Mouse (Mus musculus): ENCODE data around the gene Prdx6. TPM values are rescaled to one million over a fixed set of nuclear protein-coding genes. Genes with fewer than 3 reads are reported as not detected.

Gene Prdx6
- polyA plus RNA-seq, 1 experiment from 2014 or later = 220 TPM

DNA sequence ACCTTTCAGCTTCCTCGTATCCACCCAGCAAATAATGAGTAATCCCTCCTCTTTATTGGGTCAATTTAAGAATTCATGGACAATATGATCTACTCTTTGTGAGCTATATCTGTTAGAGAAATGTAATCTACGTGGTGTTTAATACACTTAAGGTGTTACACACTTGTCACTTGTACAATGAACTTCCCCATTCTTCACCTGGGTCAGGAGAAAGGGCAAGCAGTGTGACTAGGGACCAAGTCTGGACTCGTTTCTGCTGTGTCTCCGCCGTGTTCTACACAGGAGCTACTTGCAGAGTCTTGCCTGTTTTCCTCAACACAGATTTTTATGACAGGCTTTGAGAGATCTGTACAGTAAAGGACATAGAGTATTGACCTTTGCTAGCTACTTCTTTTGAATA is 13.9 kb upstream of the Prdx6 start:
- no peaks in the 10 kb centered on the region for H3K9me3 ChIP-seq
- 88% methylated on average over 5 of the region's 5 CpGs for WGBS
- H3K9ac ChIP-seq = no peak overlapping the region
- no peaks in the 10 kb centered on the region for H3K36me3 ChIP-seq
- ATAC-seq (ENCODE audit: low read depth) = no peak
- no peak overlapping the region for H3K27ac ChIP-seq (replicated peaks)
- no peaks in the 10 kb centered on the region for H3K4me1 ChIP-seq (replicated peaks)
- H3K4me2 ChIP-seq = no peak overlapping the region
- no peaks in the 10 kb centered on the region for H3K27me3 ChIP-seq
- H3K4me3 ChIP-seq = no peak overlapping the region

DNA sequence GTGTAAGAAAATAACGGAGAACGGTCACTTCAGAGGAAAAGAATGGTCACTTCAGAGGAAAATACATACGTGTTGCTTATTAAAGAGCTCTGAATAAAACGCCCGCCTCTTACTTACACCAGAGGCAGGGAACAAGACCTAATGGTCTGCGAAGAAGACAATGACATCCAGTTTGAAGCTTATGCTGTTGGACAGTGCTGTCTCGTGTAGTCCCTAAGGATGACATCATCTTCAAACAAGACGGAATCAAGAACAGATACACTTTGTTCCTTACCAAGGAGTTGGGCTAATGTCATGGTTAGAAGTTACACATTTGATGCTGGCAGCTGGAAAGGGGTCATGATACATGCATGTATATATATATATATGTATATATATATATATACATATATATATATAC is 12.6 kb upstream of the Prdx6 start:
- H3K27me3 ChIP-seq = no peaks in the 10 kb centered on the region
- WGBS = 87% methylated on average over 8 of the region's 8 CpGs
- no peaks in the 10 kb centered on the region for H3K4me1 ChIP-seq (replicated peaks)
- no peak overlapping the region for H3K4me2 ChIP-seq
- no peak overlapping the region for H3K9ac ChIP-seq
- no peak for ATAC-seq (ENCODE audit: low read depth)
- H3K4me3 ChIP-seq = no peak overlapping the region
- H3K36me3 ChIP-seq = no peaks in the 10 kb centered on the region
- no peak overlapping the region for H3K27ac ChIP-seq (replicated peaks)
- no peaks in the 10 kb centered on the region for H3K9me3 ChIP-seq

DNA sequence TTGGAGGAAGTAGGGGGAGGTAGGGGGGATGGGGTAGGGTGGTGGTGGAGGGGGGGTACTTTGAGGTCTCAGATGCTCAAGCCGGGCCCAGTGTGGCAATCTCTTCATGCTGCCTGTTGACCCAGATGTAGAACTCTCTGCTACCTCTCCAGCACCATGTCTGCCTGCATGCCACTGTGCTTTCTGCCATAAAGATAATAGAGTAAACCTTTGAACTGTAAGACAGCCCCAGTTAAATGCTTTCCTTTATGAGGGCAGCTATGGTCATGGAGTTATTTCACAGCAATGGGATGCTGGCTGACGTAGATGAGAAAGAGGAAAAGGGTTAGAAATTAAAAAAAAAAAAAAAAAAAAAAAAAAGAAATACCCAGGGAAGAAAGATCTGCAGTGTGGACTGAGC is 11.5 kb upstream of the Prdx6 start:
- Histone ChIP-seq H3K27me3 (no peaks in the 10 kb centered on the region), H3K36me3 (no peaks in the 10 kb centered on the region), H3K9me3 (no peaks in the 10 kb centered on the region), H3K9ac (no peak overlapping the region), H3K4me1 (replicated peaks) (no peaks in the 10 kb centered on the region), H3K4me2 (no peak overlapping the region), H3K27ac (replicated peaks) (no peak overlapping the region), H3K4me3 (no peak overlapping the region)
- ATAC-seq (ENCODE audit: low read depth) = no peak
- 90% methylated on average over 2 of the region's 2 CpGs for WGBS

DNA sequence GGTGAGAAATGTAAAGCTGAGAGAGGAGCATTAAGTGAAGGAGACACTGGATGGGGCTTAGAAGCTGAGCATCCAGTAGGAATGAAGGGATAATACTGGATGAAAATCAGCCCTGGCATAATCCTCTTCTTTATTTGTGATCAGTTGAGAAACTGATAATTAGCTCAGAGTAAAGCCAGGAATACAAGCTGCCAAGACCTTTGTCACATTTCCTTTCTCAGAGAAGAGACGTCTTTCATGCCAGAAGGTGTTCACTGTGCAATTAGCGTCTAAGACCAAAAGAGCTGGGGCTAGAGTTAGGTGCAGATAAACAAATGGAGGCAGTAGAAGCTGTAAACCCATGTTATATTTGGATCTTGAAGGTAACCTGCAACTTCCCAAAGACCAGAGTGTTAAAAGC is 9.7 kb upstream of the Prdx6 start:
- H3K4me1 ChIP-seq (replicated peaks) = no peaks in the 10 kb centered on the region
- no peaks in the 10 kb centered on the region for H3K27me3 ChIP-seq
- H3K27ac ChIP-seq (replicated peaks) = no peak overlapping the region
- 76% methylated on average over 2 of the region's 2 CpGs for WGBS
- H3K4me3 ChIP-seq = no peak overlapping the region
- no peaks in the 10 kb centered on the region for H3K9me3 ChIP-seq
- H3K9ac ChIP-seq = no peak overlapping the region
- H3K36me3 ChIP-seq = no peaks in the 10 kb centered on the region
- no peak overlapping the region for H3K4me2 ChIP-seq
- ATAC-seq (ENCODE audit: low read depth) = no peak

- H3K27me3 ChIP-seq = no peaks in the 10 kb centered on the region
- H3K9me3 ChIP-seq = no peaks in the 10 kb centered on the region
- 80% methylated on average over 5 of the region's 6 CpGs for WGBS
- H3K36me3 ChIP-seq = no peaks in the 10 kb centered on the region
- H3K9ac ChIP-seq = no peak overlapping the region
- no peak overlapping the region for H3K4me3 ChIP-seq
- no peak overlapping the region for H3K4me2 ChIP-seq
- no peak overlapping the region for H3K27ac ChIP-seq (replicated peaks)
- no peak for ATAC-seq (ENCODE audit: low read depth)
- no peaks in the 10 kb centered on the region for H3K4me1 ChIP-seq (replicated peaks)
Observed at GRCm38 (mm10) chr1:161259142-161259541, 8.1 kb upstream of the Prdx6 start.

GRCm38 (mm10) chr1:161258331-161258730 is 7.3 kb upstream of the Prdx6 start:
- WGBS = 96% methylated on average over 2 of the region's 2 CpGs
- H3K9me3 ChIP-seq = no peaks in the 10 kb centered on the region
- no peaks in the 10 kb centered on the region for H3K36me3 ChIP-seq
- no peak for ATAC-seq (ENCODE audit: low read depth)
- H3K4me3 ChIP-seq = no peak overlapping the region
- H3K4me2 ChIP-seq = no peak overlapping the region
- no peaks in the 10 kb centered on the region for H3K4me1 ChIP-seq (replicated peaks)
- H3K27me3 ChIP-seq = no peaks in the 10 kb centered on the region
- H3K27ac ChIP-seq (replicated peaks) = no peak overlapping the region
- no peak overlapping the region for H3K9ac ChIP-seq

DNA sequence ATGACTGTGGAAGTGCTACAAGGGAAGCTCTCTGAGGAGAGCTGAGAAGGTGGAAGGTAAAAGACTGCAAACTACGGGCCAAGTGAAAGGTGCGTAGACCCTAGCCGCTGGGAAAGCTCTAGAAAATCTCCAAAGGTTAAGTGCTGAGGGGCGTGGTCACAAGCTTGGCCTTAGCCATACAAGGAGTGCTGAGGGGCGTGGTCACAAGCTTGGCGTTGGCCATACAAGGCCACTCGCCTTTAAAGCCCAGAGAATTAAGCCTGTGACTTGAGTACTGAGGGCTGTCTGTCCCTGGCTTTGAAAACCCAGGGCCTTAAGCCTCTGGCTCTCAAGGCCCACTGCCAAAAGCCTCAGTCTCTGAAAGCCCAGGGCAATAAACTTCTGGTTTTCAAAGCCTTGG is 5.9 kb upstream of the Prdx6 start:
- Histone ChIP-seq H3K9ac (no peak overlapping the region), H3K27me3 (peaks cover 1% of the 10 kb centered on the region; the same call in 1 of the 2 replicates), H3K4me1 (replicated peaks) (no peaks in the 10 kb centered on the region), H3K4me3 (no peak overlapping the region), H3K4me2 (no peak overlapping the region), H3K36me3 (no peaks in the 10 kb centered on the region), H3K9me3 (no peaks in the 10 kb centered on the region), H3K27ac (replicated peaks) (no peak overlapping the region)
- WGBS = 72% methylated on average over 7 of the region's 7 CpGs
- no peak for ATAC-seq (ENCODE audit: low read depth)

DNA sequence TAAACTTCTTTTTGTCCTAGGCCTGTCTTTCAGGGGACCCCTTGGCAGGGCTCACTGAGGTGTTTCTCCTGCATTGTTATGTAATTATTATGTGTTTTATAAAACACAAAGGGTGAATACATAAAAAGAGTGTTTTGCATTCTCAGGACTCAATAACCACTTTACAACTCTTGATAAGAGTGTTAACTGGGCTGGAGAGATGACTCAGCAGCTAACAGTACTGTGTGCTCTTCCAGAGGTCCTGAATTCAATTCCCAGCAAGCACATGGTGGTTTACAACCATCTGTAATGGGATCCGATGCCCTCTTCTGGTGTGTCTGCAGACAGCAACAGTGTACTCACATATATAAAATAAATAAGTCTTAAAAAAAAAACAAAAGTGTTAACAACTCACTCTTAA is 3.3 kb upstream of the Prdx6 start:
- Histone ChIP-seq H3K9ac (no peak overlapping the region), H3K36me3 (no peaks in the 10 kb centered on the region), H3K4me2 (no peak overlapping the region), H3K27ac (replicated peaks) (no peak overlapping the region), H3K4me1 (replicated peaks) (peaks cover 14% of the 10 kb centered on the region), H3K27me3 (peaks cover 4% of the 10 kb centered on the region; the same call in 1 of the 2 replicates), H3K9me3 (no peaks in the 10 kb centered on the region), H3K4me3 (no peak overlapping the region)
- 82% methylated on average over 1 of the region's 1 CpGs for WGBS
- no peak for ATAC-seq (ENCODE audit: low read depth)

- 88% methylated on average over 3 of the region's 3 CpGs for WGBS
- H3K36me3 ChIP-seq = no peaks in the 10 kb centered on the region
- peaks cover 4% of the 10 kb centered on the region; the same call in 1 of the 2 replicates for H3K27me3 ChIP-seq
- H3K27ac ChIP-seq (replicated peaks) = no peak overlapping the region
- H3K4me1 ChIP-seq (replicated peaks) = peaks cover 29% of the 10 kb centered on the region
- no peaks in the 10 kb centered on the region for H3K9me3 ChIP-seq
- no peak for ATAC-seq (ENCODE audit: low read depth)
- no peak overlapping the region for H3K4me3 ChIP-seq
- H3K4me2 ChIP-seq = no peak overlapping the region
- no peak overlapping the region for H3K9ac ChIP-seq
Observed at GRCm38 (mm10) chr1:161252901-161253300, 1.9 kb upstream of the Prdx6 start.

DNA sequence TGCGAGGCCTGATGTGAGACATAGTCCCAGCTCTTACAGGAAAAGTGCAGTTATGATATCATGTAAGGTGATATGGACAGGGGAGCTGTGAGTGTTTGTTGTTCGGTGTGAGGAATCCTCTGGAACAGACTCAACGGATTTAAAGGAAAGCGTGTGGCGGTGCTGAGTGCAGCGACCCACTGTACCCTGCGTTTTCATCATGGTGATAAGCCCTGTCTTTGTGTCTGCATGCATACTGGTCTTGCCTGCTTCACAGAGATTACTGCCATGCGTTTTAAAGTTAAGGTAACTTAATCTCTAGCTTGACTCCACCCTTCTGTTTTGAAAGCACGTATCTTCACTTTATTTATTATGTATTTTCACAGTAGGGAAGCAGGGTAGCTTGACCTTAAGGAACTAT is 1.3 kb upstream of the Prdx6 start:
- no peaks in the 10 kb centered on the region for H3K36me3 ChIP-seq

GRCm38 (mm10) chr1:161251417-161252265 is 622 bp upstream of the Prdx6 start:
- WGBS = 74% methylated on average over 9 of the region's 9 CpGs
- H3K36me3 ChIP-seq = peaks cover 3% of the 10 kb centered on the region; the same call in 1 of the 2 replicates
- peak overlapping the region; percentile 91; the same call in 1 of the 2 replicates for H3K9ac ChIP-seq

More for the DNA sequence above, 1.3 kb upstream of the Prdx6 start:
- WGBS = 86% methylated on average over 9 of the region's 9 CpGs
- peaks cover 33% of the 10 kb centered on the region for H3K4me1 ChIP-seq (replicated peaks)
- H3K27me3 ChIP-seq = peaks cover 4% of the 10 kb centered on the region; the same call in 1 of the 2 replicates
- no peaks in the 10 kb centered on the region for H3K9me3 ChIP-seq
- ATAC-seq (ENCODE audit: low read depth) = no peak
- no peak overlapping the region for H3K4me3 ChIP-seq
- no peak overlapping the region for H3K4me2 ChIP-seq
- no peak overlapping the region for H3K27ac ChIP-seq (replicated peaks)
- H3K9ac ChIP-seq = no peak overlapping the region

GRCm38 (mm10) chr1:161250031-161250603 is 902 bp downstream of the Prdx6 start:
- H3K9me3 ChIP-seq = no peaks in the 10 kb centered on the region
- H3K36me3 ChIP-seq = peaks cover 16% of the 10 kb centered on the region; the same call in 1 of the 2 replicates
- H3K4me2 ChIP-seq = peak overlapping the region; percentile 93
- peak; percentile 71 for ATAC-seq (ENCODE audit: low read depth)
- peaks cover 40% of the 10 kb centered on the region for H3K4me1 ChIP-seq (replicated peaks)
- peak overlapping the region; percentile 92 for H3K4me3 ChIP-seq
- H3K9ac ChIP-seq = peak overlapping the region; percentile 91
- peaks cover 4% of the 10 kb centered on the region; the same call in 1 of the 2 replicates for H3K27me3 ChIP-seq
- WGBS = 3% methylated on average over 15 of the region's 15 CpGs
- peak overlapping the region; percentile 67; the same call in 1 of the 2 replicates for H3K27ac ChIP-seq (replicated peaks)

More at GRCm38 (mm10) chr1:161251417-161252265, 622 bp upstream of the Prdx6 start:
- Histone ChIP-seq H3K9me3 (no peaks in the 10 kb centered on the region), H3K4me1 (replicated peaks) (peaks cover 40% of the 10 kb centered on the region), H3K4me2 (peak overlapping the region; percentile 93), H3K27ac (replicated peaks) (no peak overlapping the region), H3K27me3 (peaks cover 4% of the 10 kb centered on the region; the same call in 1 of the 2 replicates), H3K4me3 (peak overlapping the region; percentile 92)
- ATAC-seq (ENCODE audit: low read depth) = no peak

Measured in neural tube, embryonic 13.5 days (tissue).